Mouse (Mus musculus) midbrain, embryonic 10.5 days (tissue): Measurements from ENCODE around the gene A030005L19Rik. TPM values are rescaled to one million over a fixed set of nuclear protein-coding genes. Genes with fewer than 3 reads are reported as not detected.
"Not testable (repeated sequence)": the region's sequence is repeated elsewhere in the genome, so short reads cannot be mapped to it uniquely, and the experiment has no call there.

Experiments used
- DNase-seq: peaks from one replicate; pipeline ENCODE4 v3.0.0-alpha.2; 2017; ENCODE audit warnings: low spot score
- H3K27ac ChIP-seq: fragments of 300-500 bp; sonication (generic); replicated peaks from 2 replicates; pipeline ENCODE4 v1.5.1; 2016; ENCODE audit warnings: mild to moderate bottlenecking
- H3K27me3 ChIP-seq: fragments of 300-500 bp; sonication (generic); 2 replicates; pipeline ENCODE4 v1.6.1; 2016; ENCODE audit warnings: low read depth, mild to moderate bottlenecking; ENCODE audit not compliant: poor library complexity, severe bottlenecking
- H3K36me3 ChIP-seq: fragments of 300-500 bp; sonication (generic); 2 replicates; pipeline ENCODE4 v1.6.1; 2016; ENCODE audit warnings: mild to moderate bottlenecking, moderate library complexity
- H3K4me1 ChIP-seq: fragments of 300-500 bp; sonication (generic); 2 replicates; pipeline ENCODE4 v1.6.1; 2016
- H3K4me3 ChIP-seq: fragments of 300-500 bp; sonication (generic); 2 replicates; pipeline ENCODE4 v1.5.1; 2016; ENCODE audit warnings: mild to moderate bottlenecking, moderate library complexity
- H3K9me3 ChIP-seq: fragments of 300-500 bp; sonication (generic); replicated peaks from 2 replicates; pipeline ENCODE4 v1.6.1; 2016; ENCODE audit warnings: mild to moderate bottlenecking
- WGBS: fragments of 180-500 bp; shearing (Covaris S2); methylation state at CpG from one replicate; pipeline ENCODE4 v1.1.7; 2016; 5-methylcytosine and 5-hydroxymethylcytosine counted together
- polyA plus RNA-seq: library from polyadenylated mRNA; unstranded; fragments of >200 nt; fragmentation: Nextera tagmentation; extraction: Ambion mirVana; gene quantifications from 2 replicates; pipeline ENCODE4 v1.2.1, GENCODE M21; 2016

The A030005L19Rik gene
- polyA plus RNA-seq, 1 experiment from 2014 or later, result 0.44 TPM

DNA sequence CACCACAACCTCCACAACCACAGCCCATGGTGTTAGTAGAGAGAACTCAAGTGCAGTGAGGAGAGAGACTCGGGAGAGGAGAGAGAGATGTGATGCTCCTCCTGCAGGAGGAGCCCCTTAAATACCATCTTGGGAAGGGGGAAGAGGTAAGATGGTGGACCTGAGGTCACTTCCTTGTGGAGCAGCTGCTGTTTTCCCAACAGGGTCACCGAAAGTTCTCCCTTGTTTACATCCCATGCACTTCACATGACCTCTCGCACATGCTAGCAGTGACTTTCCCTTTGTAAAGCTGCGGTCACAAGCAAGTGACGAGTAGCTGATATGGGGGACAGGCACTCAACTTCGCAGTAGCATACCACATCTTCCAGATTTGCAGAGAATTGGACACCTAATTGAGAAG, 30.2 kb downstream of the A030005L19Rik start, which contains the start of gene A030003K21Rik:
Gene A030003K21Rik (minus strand): TSS at position 94 of the 400 bp plus-strand sequence.
- no CpG with 5 or more reads among the region's 6 CpGs for WGBS
- not testable (repeated sequence) for H3K4me1 ChIP-seq, H3K4me3 ChIP-seq, H3K27ac ChIP-seq, H3K36me3 ChIP-seq, DNase-seq, H3K27me3 ChIP-seq
- peaks cover 10% of the 10 kb centered on the region; the same call in 1 of the 2 replicates for H3K9me3 ChIP-seq

DNA sequence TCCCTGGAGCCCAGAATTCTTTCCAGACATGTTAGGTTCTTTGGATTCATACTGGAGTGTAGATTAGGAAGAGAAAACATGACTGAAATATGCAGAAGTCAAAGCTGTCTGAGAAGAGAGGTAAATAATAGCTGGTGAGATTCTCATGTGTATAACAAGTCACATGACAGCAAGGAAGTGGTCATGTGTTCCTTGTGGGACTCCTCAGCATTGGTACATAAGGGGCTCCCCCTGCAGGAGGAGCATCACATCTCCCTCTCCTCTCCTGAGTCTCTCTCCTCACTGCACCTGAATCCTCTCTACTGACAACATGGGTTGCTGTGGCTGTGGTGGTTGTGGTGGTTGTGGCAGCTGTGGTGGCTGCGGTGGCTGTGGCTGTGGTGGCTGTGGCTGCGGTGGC, 32.9 kb downstream of the A030005L19Rik start:
- not testable (repeated sequence) for H3K4me3 ChIP-seq, H3K27ac ChIP-seq, DNase-seq, H3K9me3 ChIP-seq, H3K36me3 ChIP-seq, H3K4me1 ChIP-seq, H3K27me3 ChIP-seq
- WGBS, result 100% methylated on average over 2 of the region's 2 CpGs

GRCm38 (mm10) chr1:82948601-82949000, 35.5 kb downstream of the A030005L19Rik start:
- no peaks in the 10 kb centered on the region for H3K4me1 ChIP-seq
- DNase-seq, result no peak
- no peaks in the 10 kb centered on the region for H3K9me3 ChIP-seq
- H3K4me3 ChIP-seq, result no peak overlapping the region
- WGBS, result 91% methylated on average over 2 of the region's 2 CpGs
- H3K36me3 ChIP-seq, result no peaks in the 10 kb centered on the region
- no peak overlapping the region for H3K27ac ChIP-seq
- no peaks in the 10 kb centered on the region for H3K27me3 ChIP-seq

- not testable (repeated sequence) for H3K27ac ChIP-seq, H3K4me1 ChIP-seq, H3K9me3 ChIP-seq, H3K36me3 ChIP-seq, H3K4me3 ChIP-seq, DNase-seq, H3K27me3 ChIP-seq
These were observed 42.8 kb downstream of the A030005L19Rik start, which contains the start of gene Gm7544 for GRCm38 (mm10) chr1:82955913-82956312. TSS of gene Gm7544 (minus strand) at chr1:82956013.

DNA sequence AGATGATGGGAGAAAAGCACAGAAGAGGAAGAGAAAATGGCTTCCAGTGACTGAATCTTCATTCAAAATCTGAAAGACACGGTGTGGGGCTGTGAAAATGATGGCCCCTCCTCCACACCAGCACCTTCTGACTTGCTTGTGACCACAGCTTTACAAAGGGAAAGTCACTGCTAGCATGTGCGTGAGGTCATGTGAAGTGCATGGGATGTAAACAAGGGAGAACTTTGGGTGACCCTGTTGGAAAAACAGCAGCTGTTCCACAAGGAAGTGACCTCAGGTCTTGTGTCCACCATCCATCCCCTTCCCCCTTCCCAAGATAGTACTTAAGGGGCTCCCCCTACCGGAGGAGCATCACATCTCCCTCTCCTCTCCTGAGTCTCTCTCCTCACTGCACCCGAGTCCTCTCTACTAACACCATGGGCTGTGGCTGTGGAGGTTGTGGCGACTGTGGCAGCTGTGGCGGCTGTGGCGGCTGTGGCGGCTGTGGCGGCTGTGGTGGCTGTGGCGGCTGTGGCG, 46.8 kb downstream of the A030005L19Rik start, which contains the start of gene Gm47955:
Gene Gm47955 (plus strand): TSS at position 417 of the 516 bp plus-strand sequence.
- WGBS, result 96% methylated on average over 11 of the region's 11 CpGs
- H3K27ac ChIP-seq, result no peak within 1 kb of the TSS
- no peaks in the 10 kb centered on the region for H3K36me3 ChIP-seq
- no peaks in the 10 kb centered on the region for H3K27me3 ChIP-seq
- DNase-seq, result no peak
- H3K9me3 ChIP-seq, result 0 out of 2 replicates have a peak, but pooled peaks cover 4% of the 10 kb centered on the region
- no peak within 1 kb of the TSS for H3K4me3 ChIP-seq
- no peaks in the 10 kb centered on the region for H3K4me1 ChIP-seq

Other genes with a start within 250 kb of the A030005L19Rik start
- 232 and 249 TPM in 2 replicates for gene Mff, start 188.4 kb upstream of the A030005L19Rik start, polyA plus RNA-seq
- not detected in 2 replicates for gene Tm4sf20, start 144.9 kb upstream of the A030005L19Rik start, polyA plus RNA-seq
- not detected in 2 replicates for gene Gm47791, start 142.1 kb upstream of the A030005L19Rik start, polyA plus RNA-seq
- gene Agfg1, start 73.8 kb upstream of the A030005L19Rik start, polyA plus RNA-seq, result 32.0 and 33.5 TPM in 2 replicates
- not detected in 2 replicates for gene A030014E15Rik, start 11.6 kb downstream of the A030005L19Rik start, polyA plus RNA-seq
- not detected in 2 replicates for gene Gm6217, start 18.1 kb downstream of the A030005L19Rik start, polyA plus RNA-seq
- not detected in 2 replicates for gene A030003K21Rik, start 30.1 kb downstream of the A030005L19Rik start, polyA plus RNA-seq
- gene Gm7544, start 42.7 kb downstream of the A030005L19Rik start, polyA plus RNA-seq, result not detected in 2 replicates
- not detected in 2 replicates for gene Gm47955, start 47.0 kb downstream of the A030005L19Rik start, polyA plus RNA-seq
- not detected in 2 replicates for gene Gm47959, start 87.2 kb downstream of the A030005L19Rik start, polyA plus RNA-seq
- 0.31 and 0.48 TPM in 2 replicates for gene Slc19a3, start 125.1 kb downstream of the A030005L19Rik start, polyA plus RNA-seq
- gene Krtap28-10, start 129.2 kb downstream of the A030005L19Rik start, polyA plus RNA-seq, result not detected in 2 replicates
- not detected in 2 replicates for gene Gm47969, start 131.6 kb downstream of the A030005L19Rik start, polyA plus RNA-seq
- not detected in 2 replicates for gene A030005K14Rik, start 146.1 kb downstream of the A030005L19Rik start, polyA plus RNA-seq
- gene Krtap28-13, start 147.6 kb downstream of the A030005L19Rik start, polyA plus RNA-seq, result not detected in 2 replicates
- not detected in 2 replicates for gene Ccl20, start 203.4 kb downstream of the A030005L19Rik start, polyA plus RNA-seq
- 0.11 and 0.21 TPM in 2 replicates for gene Daw1, start 246.4 kb downstream of the A030005L19Rik start, polyA plus RNA-seq